Mouse (Mus musculus): ENCODE results near the gene Cacna1a. TPM values are rescaled to one million over a fixed set of nuclear protein-coding genes. Genes with fewer than 3 reads are reported as not detected.
A peak's percentile ranks its signal among the peaks of the same experiment; 100 is the strongest.

The Cacna1a gene
- polyA plus RNA-seq, 1 experiment: 140 TPM

DNA sequence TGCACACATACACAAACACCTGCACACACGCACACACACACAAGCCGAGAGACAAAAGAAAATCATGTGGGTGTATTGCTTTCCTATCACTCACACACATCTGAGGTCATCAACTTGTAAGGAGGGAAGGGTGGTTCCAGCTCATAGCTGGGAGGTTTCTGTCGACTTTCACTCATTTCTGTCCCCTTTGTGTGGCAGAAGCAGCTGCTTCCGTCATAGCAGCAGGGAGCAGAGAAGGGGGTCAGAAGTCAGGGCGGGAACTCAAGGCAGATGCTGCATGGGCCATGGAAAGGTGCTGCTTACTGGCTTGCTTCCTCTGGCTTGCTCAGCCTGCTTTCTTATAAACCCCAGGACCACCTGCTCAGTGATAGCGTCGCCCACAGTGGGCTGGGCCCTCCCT, 154.2 kb downstream of the Cacna1a start:
- no peak for TF ChIP-seq POLR2A (IDR thresholded peaks at IDR 0.05; ENCODE audit: extremely low read depth, insufficient read depth, low read length)
- TF ChIP-seq CTCF (IDR thresholded peaks at IDR 0.05; ENCODE audit: extremely low read depth, insufficient read depth, low read length): no peak

DNA sequence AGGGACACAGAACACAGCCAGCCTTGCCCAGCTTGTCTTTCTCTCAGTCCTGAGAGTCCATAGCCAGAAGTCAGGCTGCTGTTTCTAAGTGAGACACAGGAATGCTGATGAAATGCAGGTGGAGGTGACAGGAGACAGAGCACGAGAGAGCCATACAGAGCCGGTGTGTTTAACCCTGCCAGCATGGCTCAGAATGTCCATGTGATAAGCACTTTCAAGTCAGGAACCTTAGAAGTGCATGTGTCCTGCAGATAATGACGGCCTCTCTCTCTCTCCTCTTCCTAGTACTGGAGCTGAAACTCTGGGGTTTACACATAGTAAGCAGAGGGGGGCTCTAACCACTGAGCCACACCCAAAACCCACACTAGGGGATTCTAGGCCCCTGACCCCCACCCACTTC, 157.3 kb downstream of the Cacna1a start:
- Histone ChIP-seq H3K4me3 (ENCODE audit: insufficient read depth, low read length) (no peak overlapping the region), H3K4me1 (ENCODE audit: control insufficient read depth, insufficient read depth, low read length) (peaks cover 2% of the 10 kb centered on the region; the same call in 1 of the 2 replicates), H3K27ac (ENCODE audit: insufficient read depth, low read length) (no peak overlapping the region)
- TF ChIP-seq CTCF (IDR thresholded peaks at IDR 0.05; ENCODE audit: extremely low read depth, insufficient read depth, low read length) (no peak), POLR2A (IDR thresholded peaks at IDR 0.05; ENCODE audit: extremely low read depth, insufficient read depth, low read length) (no peak)

More for the DNA sequence above, 154.2 kb downstream of the Cacna1a start:
- no peak overlapping the region for H3K4me3 ChIP-seq (ENCODE audit: insufficient read depth, low read length)
- H3K4me1 ChIP-seq (ENCODE audit: control insufficient read depth, insufficient read depth, low read length): 0 out of 2 replicates have a peak, but pooled peaks cover 1% of the 10 kb centered on the region
- H3K27ac ChIP-seq (ENCODE audit: insufficient read depth, low read length): no peak overlapping the region

DNA sequence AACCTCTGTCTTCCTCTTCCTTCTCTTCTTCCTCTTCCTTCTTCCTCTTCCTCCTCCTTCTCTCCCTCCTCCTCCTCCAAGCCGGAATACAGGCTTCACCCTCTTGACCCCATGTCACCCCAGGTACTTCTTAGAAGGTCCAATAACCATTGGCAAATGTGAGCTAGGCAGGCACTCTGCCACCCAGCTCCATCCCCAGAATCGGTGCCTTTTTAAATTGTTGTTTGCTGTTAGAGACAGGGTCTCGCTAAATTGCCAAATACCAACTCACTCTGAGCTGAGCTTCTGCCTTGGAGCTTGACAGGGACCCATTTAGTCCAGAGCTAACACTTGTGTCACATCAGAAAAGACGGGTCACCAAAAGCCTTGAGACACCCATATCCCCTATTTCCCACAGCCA, 164.2 kb downstream of the Cacna1a start:
- Histone ChIP-seq H3K4me3 (ENCODE audit: insufficient read depth, low read length) (no peak overlapping the region), H3K4me1 (ENCODE audit: control insufficient read depth, insufficient read depth, low read length) (peaks cover 4% of the 10 kb centered on the region), H3K27ac (ENCODE audit: insufficient read depth, low read length) (no peak overlapping the region)
- no peak for TF ChIP-seq CTCF (IDR thresholded peaks at IDR 0.05; ENCODE audit: extremely low read depth, insufficient read depth, low read length)
- no peak for TF ChIP-seq POLR2A (IDR thresholded peaks at IDR 0.05; ENCODE audit: extremely low read depth, insufficient read depth, low read length)

DNA sequence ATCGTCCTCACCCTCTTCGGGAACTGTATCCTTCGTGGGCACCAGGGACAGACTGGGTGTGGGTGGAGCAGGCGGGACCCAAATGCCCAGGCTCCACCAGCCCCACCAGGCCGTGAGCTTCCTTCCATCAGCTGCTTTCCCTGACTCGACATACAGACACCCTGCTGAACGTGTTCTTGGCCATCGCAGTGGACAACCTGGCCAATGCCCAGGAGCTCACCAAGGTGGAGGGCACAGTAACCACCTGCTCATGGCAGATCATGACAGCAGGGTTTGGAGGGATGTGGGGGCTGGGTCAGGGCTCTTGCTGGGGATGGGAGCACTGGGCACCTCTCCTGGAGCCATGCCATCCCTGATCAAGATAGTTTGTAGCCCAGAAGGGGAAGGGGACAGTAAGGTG, 164.9 kb downstream of the Cacna1a start:
- TF ChIP-seq POLR2A (IDR thresholded peaks at IDR 0.05; ENCODE audit: extremely low read depth, insufficient read depth, low read length): no peak
- TF ChIP-seq CTCF (IDR thresholded peaks at IDR 0.05; ENCODE audit: extremely low read depth, insufficient read depth, low read length): no peak
- H3K27ac ChIP-seq (ENCODE audit: insufficient read depth, low read length): no peak overlapping the region
- peaks cover 4% of the 10 kb centered on the region for H3K4me1 ChIP-seq (ENCODE audit: control insufficient read depth, insufficient read depth, low read length)
- no peak overlapping the region for H3K4me3 ChIP-seq (ENCODE audit: insufficient read depth, low read length)

DNA sequence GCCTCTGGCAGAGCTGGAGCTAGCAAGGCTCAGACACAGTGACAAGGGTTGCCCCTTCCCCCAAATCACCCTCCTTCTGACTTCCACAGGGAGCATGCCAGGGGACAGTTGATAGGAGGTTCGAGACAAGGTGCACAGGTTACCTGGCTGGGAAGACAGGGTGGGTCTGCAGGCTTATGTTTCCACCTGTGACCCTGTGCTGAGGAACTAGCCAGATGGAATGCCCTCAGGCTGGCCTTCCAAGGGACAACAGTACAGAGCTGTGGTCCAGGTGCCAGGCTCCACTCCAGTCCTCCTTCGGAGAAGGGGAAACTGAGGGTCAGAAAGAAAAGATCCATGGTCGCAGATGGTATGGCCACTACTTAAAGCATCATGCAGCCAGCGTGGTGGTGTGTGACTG, 165.4 kb downstream of the Cacna1a start:
- peaks cover 4% of the 10 kb centered on the region for H3K4me1 ChIP-seq (ENCODE audit: control insufficient read depth, insufficient read depth, low read length)
- no peak overlapping the region for H3K4me3 ChIP-seq (ENCODE audit: insufficient read depth, low read length)
- no peak overlapping the region for H3K27ac ChIP-seq (ENCODE audit: insufficient read depth, low read length)
- TF ChIP-seq POLR2A (IDR thresholded peaks at IDR 0.05; ENCODE audit: extremely low read depth, insufficient read depth, low read length) (no peak), CTCF (IDR thresholded peaks at IDR 0.05; ENCODE audit: extremely low read depth, insufficient read depth, low read length) (no peak)

DNA sequence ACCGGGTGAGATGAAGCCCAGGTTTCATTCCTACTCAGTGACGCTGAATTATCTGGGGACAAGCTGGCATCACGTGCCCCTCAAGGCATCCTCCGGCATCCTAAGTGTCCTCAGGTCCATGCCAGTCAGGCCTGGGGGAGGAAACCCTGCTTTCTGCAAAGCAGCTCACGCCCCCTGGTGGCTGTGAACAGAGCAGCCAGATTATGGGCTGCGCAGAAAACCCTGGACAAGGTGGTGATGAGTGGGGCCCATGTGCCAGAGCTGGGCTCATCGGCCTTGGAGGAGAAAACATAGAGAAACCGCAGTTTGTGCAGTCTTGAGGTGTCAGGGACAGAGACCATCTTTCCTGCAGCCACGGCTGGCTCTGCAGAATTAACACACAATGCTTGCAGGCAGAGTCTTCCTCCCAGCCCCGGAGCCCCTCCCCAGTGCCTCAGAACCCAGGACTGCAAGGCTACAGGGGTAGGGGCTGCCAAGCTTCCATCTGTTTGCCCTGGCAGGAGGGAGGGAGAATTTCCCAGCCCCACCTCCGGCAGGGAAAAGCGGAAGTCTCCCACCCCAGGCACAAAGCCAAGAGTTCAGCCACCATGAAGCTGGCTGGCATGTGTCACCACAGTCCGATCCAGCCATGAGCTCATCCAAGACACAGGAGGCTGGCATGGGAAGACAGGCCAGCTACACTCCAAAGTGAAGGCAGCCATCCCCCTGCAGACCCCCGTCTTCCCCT, 166.2 kb downstream of the Cacna1a start:
- Histone ChIP-seq H3K27ac (ENCODE audit: insufficient read depth, low read length) (no peak overlapping the region), H3K4me1 (ENCODE audit: control insufficient read depth, insufficient read depth, low read length) (peaks cover 4% of the 10 kb centered on the region), H3K4me3 (ENCODE audit: insufficient read depth, low read length) (no peak overlapping the region)
- peak; percentile 74 for TF ChIP-seq CTCF (IDR thresholded peaks at IDR 0.05; ENCODE audit: extremely low read depth, insufficient read depth, low read length)
- TF ChIP-seq POLR2A (IDR thresholded peaks at IDR 0.05; ENCODE audit: extremely low read depth, insufficient read depth, low read length): no peak

DNA sequence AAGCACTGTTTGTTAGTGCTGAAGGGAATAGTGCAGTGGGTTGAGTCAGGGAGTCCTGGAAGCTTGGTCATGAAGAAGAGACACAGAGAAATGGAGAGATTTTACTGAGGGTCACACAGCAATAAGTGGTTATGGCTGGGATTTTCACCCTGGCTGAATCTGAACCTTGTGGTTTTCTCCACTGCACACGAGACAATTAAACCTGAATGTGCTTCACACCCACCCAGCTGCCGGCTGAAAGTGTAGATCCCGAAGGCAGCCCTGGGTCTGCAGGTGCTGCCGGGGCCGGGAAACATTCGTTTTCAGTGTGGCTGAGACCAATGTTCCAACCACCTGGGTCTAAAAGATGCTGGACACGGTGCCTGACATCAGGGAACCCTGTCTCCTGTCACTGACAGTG, 167.0 kb downstream of the Cacna1a start:
- Histone ChIP-seq H3K4me1 (ENCODE audit: control insufficient read depth, insufficient read depth, low read length) (peaks cover 1% of the 10 kb centered on the region), H3K27ac (ENCODE audit: insufficient read depth, low read length) (no peak overlapping the region), H3K4me3 (ENCODE audit: insufficient read depth, low read length) (no peak overlapping the region)
- TF ChIP-seq CTCF (IDR thresholded peaks at IDR 0.05; ENCODE audit: extremely low read depth, insufficient read depth, low read length) (no peak), POLR2A (IDR thresholded peaks at IDR 0.05; ENCODE audit: extremely low read depth, insufficient read depth, low read length) (no peak)

DNA sequence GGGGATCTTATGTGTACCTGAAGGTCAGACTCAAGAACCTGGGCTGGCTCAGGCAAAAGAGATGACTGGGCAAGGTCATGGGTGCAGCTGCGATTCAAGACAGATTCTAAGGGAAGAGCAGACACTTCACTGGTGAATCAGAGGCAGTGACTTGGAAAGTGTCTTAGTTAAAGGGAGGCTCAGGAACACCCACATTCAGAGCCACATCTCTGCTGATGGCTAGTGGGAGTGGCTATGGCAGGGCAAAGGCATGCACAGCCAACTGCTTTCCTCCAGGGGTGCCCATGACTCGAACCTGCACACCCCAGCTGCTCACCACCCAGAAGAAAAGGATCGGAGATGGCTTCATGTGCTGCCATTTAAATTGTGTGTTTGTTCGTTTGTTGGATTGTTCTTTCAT, 169.7 kb downstream of the Cacna1a start:
- Histone ChIP-seq H3K4me1 (ENCODE audit: control insufficient read depth, insufficient read depth, low read length) (peaks cover 1% of the 10 kb centered on the region), H3K4me3 (ENCODE audit: insufficient read depth, low read length) (no peak overlapping the region), H3K27ac (ENCODE audit: insufficient read depth, low read length) (no peak overlapping the region)
- TF ChIP-seq POLR2A (IDR thresholded peaks at IDR 0.05; ENCODE audit: extremely low read depth, insufficient read depth, low read length) (no peak), CTCF (IDR thresholded peaks at IDR 0.05; ENCODE audit: extremely low read depth, insufficient read depth, low read length) (no peak)

DNA sequence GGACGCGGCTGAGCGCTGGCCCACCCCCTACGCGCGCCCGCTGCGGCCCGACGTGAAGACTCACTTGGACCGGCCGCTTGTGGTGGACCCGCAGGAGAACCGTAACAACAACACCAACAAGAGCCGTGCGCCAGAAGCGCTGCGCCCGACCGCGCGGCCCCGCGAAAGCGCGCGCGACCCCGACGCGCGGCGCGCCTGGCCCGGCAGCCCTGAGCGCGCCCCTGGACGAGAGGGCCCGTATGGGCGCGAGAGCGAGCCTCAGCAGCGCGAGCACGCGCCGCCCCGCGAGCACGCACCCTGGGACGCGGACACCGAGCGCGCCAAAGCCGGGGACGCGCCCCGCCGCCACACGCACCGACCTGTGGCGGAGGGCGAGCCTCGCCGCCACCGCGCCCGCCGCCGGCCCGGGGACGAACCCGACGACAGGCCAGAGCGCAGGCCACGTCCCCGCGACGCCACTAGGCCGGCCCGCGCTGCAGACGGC, 170.9 kb downstream of the Cacna1a start:
- no peak overlapping the region for H3K27ac ChIP-seq (ENCODE audit: insufficient read depth, low read length)
- no peak overlapping the region for H3K4me3 ChIP-seq (ENCODE audit: insufficient read depth, low read length)
- TF ChIP-seq CTCF (IDR thresholded peaks at IDR 0.05; ENCODE audit: extremely low read depth, insufficient read depth, low read length) (no peak), POLR2A (IDR thresholded peaks at IDR 0.05; ENCODE audit: extremely low read depth, insufficient read depth, low read length) (no peak)
- H3K4me1 ChIP-seq (ENCODE audit: control insufficient read depth, insufficient read depth, low read length): no peaks in the 10 kb centered on the region

DNA sequence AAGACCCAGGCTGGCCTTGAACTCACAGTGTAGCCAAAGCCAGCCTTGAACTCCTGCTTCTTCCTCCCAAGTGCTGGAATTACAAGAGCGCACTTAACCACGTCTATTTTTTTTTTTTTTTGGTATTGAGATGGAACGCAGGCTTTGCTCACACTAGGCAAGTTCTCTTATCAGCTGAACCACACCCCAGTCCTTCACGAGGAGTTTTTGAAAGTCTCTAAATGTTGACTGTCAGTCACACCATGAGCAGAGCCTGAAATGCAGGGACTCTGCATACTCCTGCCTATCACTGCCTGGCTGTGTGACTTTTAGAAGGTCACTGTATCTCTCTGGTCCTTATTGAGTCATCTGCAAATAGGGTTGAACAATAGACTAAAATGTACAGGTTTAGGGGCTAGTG, 173.5 kb downstream of the Cacna1a start:
- Histone ChIP-seq H3K4me1 (ENCODE audit: control insufficient read depth, insufficient read depth, low read length) (no peaks in the 10 kb centered on the region), H3K27ac (ENCODE audit: insufficient read depth, low read length) (no peak overlapping the region), H3K4me3 (ENCODE audit: insufficient read depth, low read length) (no peak overlapping the region)
- no peak for TF ChIP-seq POLR2A (IDR thresholded peaks at IDR 0.05; ENCODE audit: extremely low read depth, insufficient read depth, low read length)

All from cortical plate, adult 2 months (tissue).